Mouse (Mus musculus): ENCODE data around the gene Tubb5. TPM values are rescaled to one million over a fixed set of nuclear protein-coding genes. Genes with fewer than 3 reads are reported as not detected.
A peak's percentile ranks its signal among the peaks of the same experiment; 100 is the strongest.

Tubb5 gene
- total RNA-seq, 2 experiments from 2014 or later: 442 to 465 TPM

- no peak for DNase-seq (ENCODE audit: low spot score in 2 of 2)
Measured at GRCm38 (mm10) chr17:35832400-35833238, 5.5 kb downstream of the Tubb5 start.

DNA sequence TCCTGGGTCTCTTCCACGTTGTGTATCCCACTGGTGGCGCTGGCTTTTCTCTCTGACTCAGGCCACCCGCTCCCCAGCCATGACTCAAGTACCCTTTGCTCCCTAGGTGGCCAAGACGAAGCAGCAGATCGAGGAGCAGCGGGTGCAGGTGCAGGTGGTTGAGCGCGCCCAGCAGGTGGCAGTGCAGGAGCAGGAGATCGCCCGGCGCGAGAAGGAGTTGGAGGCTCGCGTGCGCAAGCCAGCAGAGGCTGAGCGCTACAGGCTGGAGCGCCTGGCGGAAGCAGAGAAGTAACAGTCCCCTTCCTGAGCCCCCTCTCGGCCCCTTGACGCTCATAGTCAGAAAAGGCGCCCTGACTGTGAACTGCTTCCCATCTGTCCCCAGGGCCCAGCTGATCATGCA is 8.4 kb downstream of the Tubb5 start:
- peak; percentile 86 for DNase-seq (ENCODE audit: low spot score in 2 of 2)

GRCm38 (mm10) chr17:35825109-35825850 is 12.8 kb downstream of the Tubb5 start:
- no peak for DNase-seq (ENCODE audit: low spot score in 2 of 2)

DNA sequence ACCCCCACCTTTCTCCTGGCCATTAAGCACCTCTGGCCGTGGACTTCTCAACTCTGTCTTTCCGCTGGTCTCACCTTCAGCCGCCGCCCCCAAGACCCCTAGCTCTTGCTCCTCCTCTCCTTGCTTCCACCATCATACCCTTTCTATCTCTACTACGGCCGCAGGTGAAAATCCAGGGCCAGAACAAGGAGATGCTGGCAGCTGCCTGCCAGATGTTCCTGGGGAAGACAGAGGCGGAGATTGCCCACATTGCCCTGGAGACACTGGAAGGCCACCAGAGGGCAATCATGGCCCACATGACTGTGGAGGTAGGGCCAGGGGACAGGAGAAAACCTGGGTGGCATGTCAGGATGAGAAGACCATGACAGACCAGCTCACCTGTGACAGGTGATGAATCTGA is 13.7 kb downstream of the Tubb5 start:
- no peak for DNase-seq (ENCODE audit: low spot score in 2 of 2)

GRCm38 (mm10) chr17:35822964-35823937 is 14.9 kb downstream of the Tubb5 start, which contains the start of gene Flot1:
Gene Flot1 (plus strand): TSS chr17:35823230.
- DNase-seq (ENCODE audit: low spot score in 2 of 2): peak; percentile 72 to 77

- no peak for DNase-seq (ENCODE audit: low spot score in 2 of 2)
Measured at GRCm38 (mm10) chr17:35822564-35822963, 15.5 kb downstream of the Tubb5 start.

- DNase-seq (ENCODE audit: low spot score in 2 of 2): peak; percentile 56 to 61
Measured at GRCm38 (mm10) chr17:35821439-35822430, 16.4 kb downstream of the Tubb5 start, which contains the start of gene Ier3. Gene Ier3 (plus strand): TSS chr17:35821684.

DNA sequence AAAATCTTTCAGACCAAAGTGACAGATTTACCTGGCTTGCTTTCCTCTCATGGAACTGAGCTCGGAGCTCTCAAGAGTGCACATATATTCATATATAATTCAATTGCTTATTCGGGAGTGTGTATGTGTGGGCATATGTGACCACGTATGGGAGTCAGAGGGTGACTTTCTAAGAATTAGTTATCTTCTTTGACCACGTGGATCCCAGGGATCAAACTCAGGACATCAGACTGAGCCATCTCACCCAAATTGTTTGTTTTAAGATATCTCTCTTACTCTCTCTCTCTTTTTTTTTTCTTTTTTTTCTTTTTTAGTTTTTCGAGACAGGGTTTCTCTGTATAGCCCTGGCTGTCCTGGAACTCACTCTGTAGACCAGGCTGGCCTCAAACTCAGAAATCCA is 18.0 kb downstream of the Tubb5 start:
- DNase-seq (ENCODE audit: low spot score in 2 of 2): no peak

GRCm38 (mm10) chr17:35817226-35817625 is 20.9 kb downstream of the Tubb5 start:
- DNase-seq (ENCODE audit: low spot score in 2 of 2): no peak

DNA sequence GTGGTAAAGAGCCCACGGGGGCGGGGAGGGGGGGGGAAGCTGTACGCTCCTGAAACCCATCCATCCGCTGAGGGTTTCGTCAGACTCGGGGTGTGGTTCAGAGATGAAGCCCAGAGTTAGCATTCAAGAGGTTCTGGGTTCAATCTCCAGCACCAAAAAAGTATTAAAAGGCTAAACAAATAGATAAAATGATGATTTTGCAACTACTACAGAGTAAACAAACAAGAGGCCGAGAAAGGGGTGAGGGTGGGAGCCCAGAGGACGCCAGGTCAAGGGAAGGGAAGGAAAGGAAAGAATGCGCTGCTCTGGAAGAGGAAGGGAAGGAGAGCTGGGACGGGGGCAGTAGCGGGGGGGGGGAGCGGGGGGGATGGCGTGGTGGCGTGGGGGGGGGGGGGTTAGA is 21.4 kb downstream of the Tubb5 start:
- no peak for DNase-seq (ENCODE audit: low spot score in 2 of 2)

DNA sequence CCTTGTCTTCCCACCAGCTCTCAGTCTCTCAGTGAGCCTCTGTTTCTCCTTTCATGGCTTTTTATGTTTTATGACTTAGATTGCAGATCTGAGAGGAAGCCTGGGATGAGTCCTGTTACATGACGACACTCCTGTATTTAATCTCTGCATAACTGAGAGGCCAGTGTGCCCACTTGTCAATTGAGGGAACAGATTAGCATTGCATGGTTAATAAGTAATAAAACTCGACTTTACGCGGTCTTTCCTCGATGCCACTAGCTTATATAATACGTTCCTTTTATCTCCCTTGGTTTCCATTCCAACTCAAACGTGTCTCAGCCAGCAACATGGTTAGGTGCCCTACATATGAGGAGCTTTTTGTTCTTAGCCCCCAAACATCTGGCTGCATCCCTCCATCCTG is 22.3 kb downstream of the Tubb5 start:
- no peak for DNase-seq (ENCODE audit: low spot score in 2 of 2)

- DNase-seq (ENCODE audit: low spot score in 2 of 2): no peak
Measured at GRCm38 (mm10) chr17:35814678-35815077, 23.4 kb downstream of the Tubb5 start.

GRCm38 (mm10) chr17:35813653-35814052 is 24.5 kb downstream of the Tubb5 start:
- no peak for DNase-seq (ENCODE audit: low spot score in 2 of 2)

DNA sequence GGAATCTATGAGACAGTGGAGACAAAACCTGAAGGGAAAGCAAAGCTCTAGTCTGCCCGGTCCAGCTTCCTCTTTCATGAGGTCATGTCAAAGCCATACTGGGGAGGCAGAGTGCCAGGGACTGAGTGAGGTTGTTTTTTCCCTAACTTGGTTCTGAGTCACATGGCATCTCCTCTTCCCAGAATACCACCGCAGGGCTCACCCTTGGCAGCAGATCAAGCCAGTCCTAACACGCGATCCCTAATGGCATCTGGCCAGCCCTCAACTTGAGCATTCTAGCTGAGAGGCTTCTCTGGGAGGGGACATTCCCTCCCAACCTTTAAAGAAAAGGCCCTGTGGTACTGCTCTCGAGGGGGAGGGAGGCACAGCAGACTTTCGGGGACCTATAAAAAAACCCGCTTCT is 24.9 kb downstream of the Tubb5 start:
- peak in 1 of 2 experiments; percentile 32 for DNase-seq (ENCODE audit: low spot score in 2 of 2)

- no peak for DNase-seq (ENCODE audit: low spot score in 2 of 2)
Measured at GRCm38 (mm10) chr17:35812736-35813135, 25.4 kb downstream of the Tubb5 start.

GRCm38 (mm10) chr17:35812307-35812706 is 25.8 kb downstream of the Tubb5 start:
- no peak for DNase-seq (ENCODE audit: low spot score in 2 of 2)

DNA sequence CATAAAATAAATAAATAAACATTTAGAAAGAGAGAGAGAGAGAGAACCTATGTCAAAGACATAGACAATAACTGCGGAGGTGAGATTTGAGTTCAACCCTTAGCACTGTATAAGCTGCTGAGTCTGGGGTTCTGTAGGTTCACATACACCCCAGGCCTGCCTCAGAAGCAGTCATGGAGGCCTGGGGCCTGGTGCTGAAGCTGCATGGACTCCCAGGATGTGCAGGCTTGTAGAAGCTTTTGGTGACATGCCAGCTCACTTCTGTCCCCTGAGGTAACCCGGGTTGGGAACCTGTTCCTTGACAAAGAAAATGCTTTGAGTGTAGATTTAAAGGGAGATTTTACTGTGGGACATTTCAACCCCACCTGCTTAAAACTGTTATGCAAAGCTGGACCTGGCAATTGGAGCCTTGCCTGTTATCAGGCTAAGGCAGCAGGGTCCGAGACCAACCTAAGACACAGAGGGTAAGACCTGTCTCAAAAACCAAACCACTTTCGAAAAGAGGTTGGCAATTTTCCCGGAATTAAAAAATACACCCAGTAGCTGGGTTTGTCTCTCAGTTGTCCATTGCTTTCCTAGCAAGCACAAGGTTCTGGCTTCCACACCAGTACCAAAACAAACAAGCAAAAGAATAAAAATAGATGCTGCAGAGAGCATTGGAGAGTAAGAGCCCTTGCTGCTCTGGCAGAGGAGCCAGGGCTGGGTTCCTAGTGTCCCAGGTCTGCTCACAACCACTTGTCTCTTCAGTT is 27.0 kb downstream of the Tubb5 start:
- DNase-seq (ENCODE audit: low spot score in 2 of 2): no peak

GRCm38 (mm10) chr17:35809395-35809794 is 28.7 kb downstream of the Tubb5 start:
- DNase-seq (ENCODE audit: low spot score in 2 of 2): no peak

- no peak for DNase-seq (ENCODE audit: low spot score in 2 of 2)
Measured at GRCm38 (mm10) chr17:35808073-35808472, 30.0 kb downstream of the Tubb5 start.
